Mouse (Mus musculus) brown adipose tissue, adult 24 weeks (tissue): Measurements from ENCODE around the gene Tex19.2. TPM values are rescaled to one million over a fixed set of nuclear protein-coding genes. Genes with fewer than 3 reads are reported as not detected.
"Not testable (repeated sequence)": the region's sequence is repeated elsewhere in the genome, so short reads cannot be mapped to it uniquely, and the experiment has no call there.

Experiments
- H3K27ac ChIP-seq: fragments of 200-500 bp; replicated peaks from 2 replicates; pipeline ENCODE4 v1.5.1; 2012; ENCODE audit warnings: low read depth, mild to moderate bottlenecking, low read length
- H3K4me1 ChIP-seq: fragments of 200-500 bp; 2 replicates; pipeline ENCODE4 v1.6.1; 2012; ENCODE audit warnings: low read length, mixed read lengths; ENCODE audit not compliant: control insufficient read depth, insufficient read depth, insufficient read length
- H3K4me3 ChIP-seq: fragments of 200-500 bp; 2 replicates; pipeline ENCODE4 v1.5.1; 2012; ENCODE audit warnings: low read depth, mild to moderate bottlenecking, low read length, moderate library complexity; ENCODE audit not compliant: insufficient read depth
- polyA plus RNA-seq: library from polyadenylated mRNA; stranded (reverse); fragments of >200 nt; gene quantifications from 2 replicates; pipeline ENCODE4 v1.2.4, GENCODE M21; 2012; ENCODE audit not compliant: missing spikeins, insufficient read depth, insufficient read length

The Tex19.2 gene
- polyA plus RNA-seq, 1 experiment: not detected

- H3K4me3 ChIP-seq: no peak overlapping the region
- no peaks in the 10 kb centered on the region for H3K4me1 ChIP-seq
- no peak overlapping the region for H3K27ac ChIP-seq
Observed at GRCm38 (mm10) chr11:121125522-121126172, 7.2 kb upstream of the Tex19.2 start.

DNA sequence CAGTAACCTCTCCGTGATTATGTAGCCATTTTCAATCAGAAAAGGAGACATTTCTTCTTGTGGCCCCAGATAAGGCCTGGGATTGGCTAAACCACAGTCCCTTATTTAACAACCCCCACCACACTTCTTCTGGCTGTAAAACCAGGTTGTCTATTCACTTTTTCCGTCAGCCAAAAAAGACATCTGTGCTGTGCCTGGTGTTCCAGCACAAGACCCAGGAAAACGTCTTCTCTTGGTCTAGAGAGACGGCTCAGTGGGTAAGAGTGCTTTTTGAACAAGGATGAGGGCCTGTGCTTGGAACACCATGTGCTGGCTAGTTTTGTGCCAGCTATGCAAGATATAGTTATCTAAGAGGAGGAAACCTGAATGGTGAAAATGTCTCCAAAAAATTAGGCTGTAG is 5.0 kb upstream of the Tex19.2 start:
- no peak overlapping the region for H3K27ac ChIP-seq
- no peak overlapping the region for H3K4me3 ChIP-seq
- no peaks in the 10 kb centered on the region for H3K4me1 ChIP-seq

- no peak overlapping the region for H3K4me3 ChIP-seq
- H3K4me1 ChIP-seq: no peaks in the 10 kb centered on the region
- H3K27ac ChIP-seq: no peak overlapping the region
Observed at GRCm38 (mm10) chr11:121122024-121122670, 3.7 kb upstream of the Tex19.2 start.

DNA sequence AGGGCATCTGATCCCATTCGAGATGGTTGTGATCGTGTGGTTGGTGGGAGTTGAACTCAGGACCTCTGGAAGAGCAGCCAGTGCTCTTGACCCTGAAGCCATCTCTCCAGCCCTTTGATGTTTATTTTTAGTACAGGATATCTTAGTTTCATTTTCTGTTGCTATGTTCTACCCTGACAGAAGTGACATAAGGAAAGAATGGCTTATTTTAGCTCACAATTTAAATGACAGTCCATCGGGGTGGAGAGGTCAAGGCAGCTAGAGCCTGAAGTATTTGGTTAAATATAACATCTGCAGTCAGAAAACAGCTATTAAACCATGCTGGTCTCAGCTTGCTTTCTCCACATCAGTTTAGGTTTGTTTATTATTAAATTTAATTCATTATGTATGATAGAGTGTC is 2.7 kb upstream of the Tex19.2 start:
- Histone ChIP-seq H3K4me1 (no peaks in the 10 kb centered on the region), H3K27ac (no peak overlapping the region), H3K4me3 (no peak overlapping the region)

DNA sequence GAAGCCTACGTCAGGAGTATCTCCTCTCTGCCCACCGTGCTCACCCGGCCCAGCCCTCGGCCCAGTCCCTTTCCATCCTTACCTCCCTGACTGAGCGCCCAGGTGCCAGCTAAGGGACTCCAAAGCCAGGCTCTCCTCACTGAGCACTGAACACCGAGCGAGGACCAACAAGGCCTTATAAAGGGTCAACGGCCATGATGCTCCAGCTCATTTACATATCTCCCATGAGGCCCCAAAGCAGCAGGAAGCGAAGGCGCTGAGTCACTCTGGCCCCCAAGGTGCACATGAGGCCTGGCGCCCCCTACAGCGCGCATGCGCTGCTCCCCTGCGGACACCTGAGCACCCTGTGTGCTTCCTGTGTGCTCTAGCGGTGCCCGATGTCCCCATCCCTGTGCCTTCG is 371 bp downstream of the Tex19.2 start:
- Histone ChIP-seq H3K4me1 (no peaks in the 10 kb centered on the region), H3K27ac (no peak overlapping the region), H3K4me3 (no peak overlapping the region)

- Histone ChIP-seq H3K27ac (no peak overlapping the region), H3K4me3 (no peak overlapping the region), H3K4me1 (no peaks in the 10 kb centered on the region)
Observed at GRCm38 (mm10) chr11:121112091-121112775, 6.2 kb downstream of the Tex19.2 start.

DNA sequence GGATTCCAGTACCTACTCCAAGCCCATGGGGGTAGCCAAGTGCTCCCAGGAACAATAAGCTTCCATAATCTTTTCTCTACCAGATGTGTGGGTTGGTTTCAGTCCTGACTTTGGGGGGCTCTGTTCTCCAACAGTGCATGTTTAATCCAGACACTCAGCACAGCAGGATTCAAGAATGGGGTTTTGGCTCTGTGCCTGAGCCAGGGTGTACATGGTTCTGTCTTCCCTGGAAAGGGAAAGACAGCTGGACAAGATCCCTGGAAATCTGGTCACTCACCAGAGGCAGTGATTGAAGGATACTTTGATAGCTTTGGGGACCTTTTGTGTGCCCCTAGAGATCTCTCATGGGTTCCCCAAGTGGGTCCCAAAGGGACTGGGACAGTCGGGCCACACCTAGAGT is 6.9 kb downstream of the Tex19.2 start:
- Histone ChIP-seq H3K4me1 (no peaks in the 10 kb centered on the region), H3K4me3 (no peak overlapping the region), H3K27ac (no peak overlapping the region)

GRCm38 (mm10) chr11:121111051-121111450 is 7.4 kb downstream of the Tex19.2 start:
- Histone ChIP-seq H3K4me1 (no peaks in the 10 kb centered on the region), H3K4me3 (no peak overlapping the region), H3K27ac (no peak overlapping the region)

- no peak overlapping the region for H3K4me3 ChIP-seq
- no peak overlapping the region for H3K27ac ChIP-seq
- H3K4me1 ChIP-seq: no peaks in the 10 kb centered on the region
Observed at GRCm38 (mm10) chr11:121109986-121110385, 8.5 kb downstream of the Tex19.2 start.

GRCm38 (mm10) chr11:121108061-121108460 is 10.4 kb downstream of the Tex19.2 start:
- no peak overlapping the region for H3K27ac ChIP-seq
- no peaks in the 10 kb centered on the region for H3K4me1 ChIP-seq
- H3K4me3 ChIP-seq: no peak overlapping the region

DNA sequence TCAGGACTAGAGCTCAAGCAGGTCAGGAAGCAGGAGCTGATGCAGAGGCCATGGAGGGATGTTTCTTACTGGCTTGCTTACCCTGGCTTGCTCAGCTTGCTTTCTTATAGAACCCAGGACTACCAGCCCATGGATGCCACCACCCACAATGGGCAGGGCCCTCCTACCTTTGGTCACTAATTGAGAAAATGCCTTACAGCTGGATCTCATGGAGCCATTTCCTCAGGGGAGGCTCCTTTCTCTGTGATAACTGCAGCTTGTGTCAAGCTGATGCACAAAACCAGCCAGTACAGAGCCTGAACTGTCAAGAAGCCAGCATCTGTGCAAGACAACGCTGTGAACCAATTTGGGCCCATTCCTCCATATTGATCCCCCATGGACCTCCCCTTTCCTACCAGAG is 11.2 kb downstream of the Tex19.2 start:
- not testable (repeated sequence) for H3K4me1 ChIP-seq, H3K4me3 ChIP-seq, H3K27ac ChIP-seq

- Histone ChIP-seq H3K27ac (no peak overlapping the region), H3K4me3 (no peak overlapping the region), H3K4me1 (no peaks in the 10 kb centered on the region)
Observed at GRCm38 (mm10) chr11:121101124-121101805, 17.2 kb downstream of the Tex19.2 start.

- Histone ChIP-seq H3K4me3 (no peak overlapping the region), H3K27ac (no peak overlapping the region), H3K4me1 (no peaks in the 10 kb centered on the region)
Observed at GRCm38 (mm10) chr11:121100692-121101091, 17.8 kb downstream of the Tex19.2 start.

DNA sequence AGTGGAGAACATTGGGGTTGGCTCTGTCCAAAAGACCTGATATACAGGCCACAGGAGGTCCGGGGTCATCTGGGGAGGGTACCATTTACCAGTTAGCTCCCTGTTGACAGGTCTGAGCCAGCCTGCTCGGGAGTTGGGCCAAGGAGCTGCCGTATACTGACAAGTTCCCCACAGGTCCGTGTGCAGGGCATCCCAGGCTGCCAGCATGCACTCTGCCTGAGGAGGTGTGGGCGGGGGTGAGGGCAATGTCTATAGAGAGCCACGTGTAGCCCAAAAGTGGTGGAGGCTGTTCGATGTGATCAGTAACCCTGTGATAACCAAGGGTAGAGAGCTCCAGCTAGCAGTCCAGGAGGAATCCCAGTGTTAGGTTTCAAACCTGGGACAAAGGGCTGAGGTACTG is 18.7 kb downstream of the Tex19.2 start:
- Histone ChIP-seq H3K4me3 (no peak overlapping the region), H3K27ac (no peak overlapping the region), H3K4me1 (no peaks in the 10 kb centered on the region)
